Mouse (Mus musculus) adrenal gland, adult (tissue): ENCODE data around the gene Sh3pxd2a.

ENCODE experiments used
- DNase-seq, 2 experiments: peaks; one replicate each; pipeline ENCODE4 v3.0.0; 2022 to 2023; ENCODE audit warnings: low spot score in 1 of 2; ENCODE audit not compliant: inconsistent age in 2 of 2

Gene Sh3pxd2a

GRCm38 (mm10) chr19:47315917-47316265 is 148.3 kb downstream of the Sh3pxd2a start:
- no peak for DNase-seq

- peak in 1 of 2 experiments; percentile 57 for DNase-seq
Measured at GRCm38 (mm10) chr19:47315091-47315916, 148.9 kb downstream of the Sh3pxd2a start.

- peak; percentile 68 to 86 for DNase-seq
Measured at GRCm38 (mm10) chr19:47314076-47314941, 149.9 kb downstream of the Sh3pxd2a start.

GRCm38 (mm10) chr19:47313387-47314075 is 150.7 kb downstream of the Sh3pxd2a start:
- peak; percentile 45 to 83 for DNase-seq

- peak in 1 of 2 experiments; percentile 53 for DNase-seq
Measured at GRCm38 (mm10) chr19:47311162-47311561, 153.0 kb downstream of the Sh3pxd2a start.

GRCm38 (mm10) chr19:47309824-47310223 is 154.4 kb downstream of the Sh3pxd2a start:
- DNase-seq, result no peak

GRCm38 (mm10) chr19:47306917-47307315 is 157.3 kb downstream of the Sh3pxd2a start:
- DNase-seq, result no peak

GRCm38 (mm10) chr19:47306128-47306916 is 157.9 kb downstream of the Sh3pxd2a start:
- DNase-seq, result peak; percentile 64 to 77

GRCm38 (mm10) chr19:47305401-47305800 is 158.8 kb downstream of the Sh3pxd2a start:
- DNase-seq, result no peak

GRCm38 (mm10) chr19:47304170-47304745 is 159.9 kb downstream of the Sh3pxd2a start:
- DNase-seq, result peak; percentile 54 to 85

- DNase-seq, result no peak
Measured at GRCm38 (mm10) chr19:47303128-47303527, 161.1 kb downstream of the Sh3pxd2a start.

GRCm38 (mm10) chr19:47302191-47302852 is 161.9 kb downstream of the Sh3pxd2a start:
- peak in 1 of 2 experiments; percentile 77 for DNase-seq

GRCm38 (mm10) chr19:47301303-47302190 is 162.7 kb downstream of the Sh3pxd2a start:
- DNase-seq, result peak in 1 of 2 experiments; percentile 47

GRCm38 (mm10) chr19:47298100-47298499 is 166.1 kb downstream of the Sh3pxd2a start:
- DNase-seq, result no peak

- peak in 1 of 2 experiments; percentile 40 for DNase-seq
Measured at GRCm38 (mm10) chr19:47292451-47292951, 171.7 kb downstream of the Sh3pxd2a start.

GRCm38 (mm10) chr19:47291307-47292080 is 172.7 kb downstream of the Sh3pxd2a start:
- peak in 1 of 2 experiments; percentile 39 for DNase-seq

GRCm38 (mm10) chr19:47286886-47287450 is 177.2 kb downstream of the Sh3pxd2a start:
- DNase-seq, result no peak
